Mouse (Mus musculus) hindbrain, embryonic 14.5 days (tissue): ENCODE measurements around the gene Trim26. TPM values are rescaled to one million over a fixed set of nuclear protein-coding genes. Genes with fewer than 3 reads are reported as not detected.

ENCODE experiments used
- ATAC-seq: fragments of 200-750 bp; cut with Nextera tagmentation; 2 replicates; pipeline ENCODE4 v1.8.0; 2017; ENCODE audit warnings: moderate number of reproducible peaks, mild to moderate bottlenecking, moderate TSS enrichment, moderate library complexity; ENCODE audit not compliant: low FRiP score
- DNase-seq: peaks from one replicate; pipeline ENCODE4 v3.0.0-alpha.2; 2015; ENCODE audit warnings: low spot score
- H3K27ac ChIP-seq: fragments of 300-500 bp; sonication (generic); 2 replicates; pipeline ENCODE4 v1.5.1; 2014; ENCODE audit warnings: mild to moderate bottlenecking, moderate library complexity
- H3K27me3 ChIP-seq: fragments of 300-500 bp; sonication (generic); 2 replicates; pipeline ENCODE4 v1.6.1; 2014; ENCODE audit warnings: mild to moderate bottlenecking, low read length, mixed read lengths; ENCODE audit not compliant: control insufficient read depth, insufficient read depth
- H3K36me3 ChIP-seq: fragments of 300-500 bp; sonication (generic); replicated peaks from 2 replicates; pipeline ENCODE4 v1.6.1; 2014; ENCODE audit not compliant: control insufficient read depth, insufficient read depth
- H3K4me1 ChIP-seq: fragments of 300-500 bp; sonication (generic); replicated peaks from 2 replicates; pipeline ENCODE4 v1.6.1; 2014; ENCODE audit warnings: antibody characterized with exemption, low read length, mixed read lengths; ENCODE audit not compliant: control insufficient read depth, insufficient read depth
- H3K4me2 ChIP-seq: fragments of 300-500 bp; sonication (generic); replicated peaks from 2 replicates; pipeline ENCODE4 v1.6.1; 2014; ENCODE audit warnings: mild to moderate bottlenecking, moderate library complexity
- H3K4me3 ChIP-seq: fragments of 300-500 bp; sonication (generic); replicated peaks from 2 replicates; pipeline ENCODE4 v1.5.1; 2014; ENCODE audit warnings: mild to moderate bottlenecking, low read length
- H3K9ac ChIP-seq: fragments of 300-500 bp; sonication (generic); 2 replicates; pipeline ENCODE4 v1.6.1; 2014
- H3K9me3 ChIP-seq: fragments of 300-500 bp; sonication (generic); 2 replicates; pipeline ENCODE4 v1.6.1; 2016; ENCODE audit warnings: low read length; ENCODE audit not compliant: control insufficient read depth
- WGBS: fragments of 180-500 bp; shearing (Covaris S2); extraction: QIAGEN DNeasy Blood & Tissue Kit; methylation state at CpG from one replicate; pipeline ENCODE4 v1.1.7; 2014; 5-methylcytosine and 5-hydroxymethylcytosine counted together
- polyA plus RNA-seq: library from polyadenylated mRNA; unstranded; fragments of >200 nt; fragmentation: Nextera tagmentation; extraction: Ambion mirVana; gene quantifications from 2 replicates; pipeline ENCODE4 v1.2.1, GENCODE M21; 2014

The Trim26 gene
- polyA plus RNA-seq, 1 experiment from 2014 or later: 39.8 TPM

DNA sequence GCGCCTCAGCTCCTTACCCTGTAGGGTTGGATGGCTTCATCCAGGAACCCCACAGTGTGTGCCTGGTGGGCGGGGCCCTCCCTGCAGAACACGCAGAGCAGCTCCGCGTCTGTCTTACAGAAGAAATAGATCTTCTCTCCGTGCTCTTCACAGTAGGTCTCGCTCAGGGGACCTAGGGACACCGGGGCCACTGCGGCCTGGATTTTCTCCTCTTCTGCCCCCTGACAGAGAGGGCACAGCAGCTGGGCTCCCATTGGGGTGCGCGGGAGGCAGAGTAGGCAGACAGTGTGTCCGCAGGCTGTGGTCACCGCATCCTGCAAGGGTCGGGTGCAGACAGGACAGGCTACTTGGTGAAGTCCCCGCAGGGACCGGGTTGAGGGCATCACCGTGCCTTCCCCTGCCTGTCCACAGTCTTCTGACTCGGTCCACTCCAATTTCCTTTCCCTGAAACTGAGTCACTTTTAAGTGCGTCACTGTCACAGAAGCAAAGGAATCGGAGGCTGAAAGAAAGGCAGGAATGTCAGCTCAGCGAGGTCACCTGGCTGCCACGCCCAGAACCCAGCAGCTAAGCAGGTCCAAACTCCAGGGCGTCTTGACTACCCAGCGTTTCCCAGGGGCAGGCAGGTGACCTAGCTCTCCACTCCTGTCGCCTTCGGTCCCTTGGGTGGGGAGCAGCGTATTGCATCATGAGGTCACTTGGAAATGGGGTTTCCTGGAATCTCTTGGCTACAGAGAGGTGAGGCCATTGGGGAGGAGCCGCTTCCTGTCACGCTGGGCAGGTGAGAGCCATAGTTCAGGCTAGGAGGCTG lies 30.0 kb downstream of the Trim26 start, which contains the start of gene Trim15:
TSS of gene Trim15 (minus strand) at position 492 of the 809 bp plus-strand sequence.
- 13% methylated on average over 29 of the region's 29 CpGs for WGBS
- Histone ChIP-seq H3K4me2 (peak within 1 kb of the TSS; percentile 46), H3K9ac (peak within 1 kb of the TSS; percentile 42), H3K4me1 (no peaks in the 10 kb centered on the region; the same call in 1 of the 2 replicates), H3K9me3 (no peaks in the 10 kb centered on the region), H3K36me3 (no peaks in the 10 kb centered on the region), H3K27ac (no peak within 1 kb of the TSS), H3K27me3 (peaks cover 24% of the 10 kb centered on the region), H3K4me3 (peak within 1 kb of the TSS; percentile 22)
- DNase-seq (no peak), ATAC-seq (peak; percentile 27; the same call in 1 of the 2 replicates)

DNA sequence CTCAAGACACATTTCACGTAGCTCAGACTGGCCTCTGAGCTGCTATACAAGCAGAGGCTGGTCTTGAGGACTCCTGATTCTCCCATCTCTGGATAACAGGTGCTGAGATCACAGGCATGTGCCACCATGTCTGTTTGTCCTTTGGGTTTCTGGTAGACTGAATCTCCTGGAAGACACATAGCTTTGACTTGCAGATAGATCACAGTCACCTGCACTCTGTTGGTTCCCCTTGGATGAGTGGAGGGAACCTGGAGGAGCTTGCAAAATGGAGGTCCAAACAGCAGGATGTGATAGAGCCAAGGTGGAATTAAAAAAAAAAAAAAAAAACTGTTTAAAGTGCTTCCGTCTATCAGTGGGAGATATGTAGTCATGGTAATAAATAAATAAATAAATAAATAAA lies 31.9 kb downstream of the Trim26 start:
- H3K4me2 ChIP-seq: no peak overlapping the region
- WGBS: 87% methylated on average over 2 of the region's 2 CpGs
- no peak overlapping the region for H3K27ac ChIP-seq
- DNase-seq (no peak), ATAC-seq (no peak)
- no peaks in the 10 kb centered on the region; the same call in 1 of the 2 replicates for H3K4me1 ChIP-seq
- H3K9me3 ChIP-seq: no peaks in the 10 kb centered on the region
- no peaks in the 10 kb centered on the region for H3K36me3 ChIP-seq
- peaks cover 24% of the 10 kb centered on the region for H3K27me3 ChIP-seq
- H3K9ac ChIP-seq: no peak overlapping the region
- H3K4me3 ChIP-seq: no peak overlapping the region

DNA sequence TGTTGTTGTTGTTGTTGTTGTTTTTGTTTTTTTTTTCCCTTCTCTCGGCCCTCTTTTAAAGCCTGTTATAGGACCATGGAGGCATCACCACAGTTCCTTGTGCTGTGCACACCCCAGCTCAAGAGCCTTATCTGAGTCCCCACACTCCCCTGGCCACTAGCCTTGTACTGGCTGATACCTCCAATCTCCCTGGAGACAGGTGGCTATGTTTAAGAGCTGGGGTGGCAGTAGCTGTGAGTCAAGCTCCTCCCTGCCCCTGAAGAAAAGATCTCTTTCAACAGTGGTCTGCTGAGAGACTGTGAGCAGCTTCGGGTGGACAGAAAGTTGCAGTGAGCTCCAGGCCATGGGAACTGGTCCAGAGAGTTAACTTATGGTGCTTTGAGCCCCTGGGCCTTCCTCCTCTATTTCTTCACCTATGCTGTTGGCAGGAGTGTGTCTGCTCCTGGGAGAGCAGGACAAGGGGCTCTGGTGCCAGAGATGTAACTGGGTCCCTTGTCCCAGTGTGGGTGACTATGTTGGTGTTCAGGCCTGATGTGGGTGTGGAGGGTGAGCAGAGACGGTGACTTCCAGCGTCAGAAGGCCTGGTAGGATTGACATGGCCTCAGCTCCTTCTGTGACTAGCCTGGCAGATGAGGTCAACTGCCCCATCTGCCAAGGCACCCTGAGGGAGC lies 32.5 kb downstream of the Trim26 start, which contains the start of gene Trim10:
TSS of gene Trim10 (plus strand) at position 291 of the 671 bp plus-strand sequence.
- Histone ChIP-seq H3K4me3 (no peak within 1 kb of the TSS), H3K36me3 (no peaks in the 10 kb centered on the region), H3K4me1 (no peaks in the 10 kb centered on the region; the same call in 1 of the 2 replicates), H3K27me3 (peaks cover 24% of the 10 kb centered on the region), H3K9ac (no peak within 1 kb of the TSS), H3K9me3 (no peaks in the 10 kb centered on the region), H3K4me2 (no peak within 1 kb of the TSS), H3K27ac (no peak within 1 kb of the TSS)
- ATAC-seq (no peak), DNase-seq (no peak)
- 88% methylated on average over 4 of the region's 4 CpGs for WGBS

DNA sequence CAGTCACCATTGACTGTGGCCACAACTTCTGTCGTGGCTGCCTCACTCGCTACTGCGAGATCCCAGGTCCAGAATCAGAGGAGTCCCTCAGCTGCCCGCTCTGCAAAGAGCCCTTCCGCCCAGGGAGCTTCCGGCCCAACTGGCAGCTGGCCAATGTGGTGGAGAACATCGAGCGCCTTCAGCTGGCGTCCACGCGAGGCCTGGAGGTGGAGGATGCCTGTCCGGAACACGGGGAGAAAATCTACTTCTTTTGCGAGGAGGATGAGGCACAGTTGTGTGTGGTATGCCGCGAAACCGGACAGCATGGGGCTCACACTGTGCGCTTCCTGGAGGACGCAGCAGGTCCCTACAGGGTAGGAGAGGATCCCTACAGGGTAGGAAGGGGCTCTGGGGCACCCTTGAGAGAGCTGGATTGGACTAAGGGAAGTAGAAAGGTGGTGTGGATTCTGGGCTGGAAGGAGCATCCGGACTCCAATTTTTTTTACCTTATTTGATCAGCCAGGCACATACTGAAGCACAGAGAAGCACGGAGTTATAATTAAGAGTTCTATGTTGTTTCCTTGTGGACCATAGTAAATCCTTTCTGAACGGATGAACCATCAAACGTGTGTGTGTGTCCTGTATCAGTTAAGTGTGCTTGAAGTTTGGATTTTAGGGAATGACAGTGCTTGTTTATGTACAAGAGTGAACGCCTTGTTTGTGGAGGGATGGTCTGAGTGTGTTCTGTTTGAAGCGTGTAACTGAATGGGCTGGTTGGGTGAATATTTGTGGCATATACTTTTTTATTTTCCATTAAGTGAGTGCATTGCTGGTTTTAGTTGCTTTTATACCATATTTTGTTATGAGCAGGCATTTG lies 33.2 kb downstream of the Trim26 start:
- H3K4me2 ChIP-seq: no peak overlapping the region
- no peak for DNase-seq
- no peak overlapping the region for H3K27ac ChIP-seq
- H3K36me3 ChIP-seq: no peaks in the 10 kb centered on the region
- peaks cover 21% of the 10 kb centered on the region for H3K27me3 ChIP-seq
- no peaks in the 10 kb centered on the region; the same call in 1 of the 2 replicates for H3K4me1 ChIP-seq
- no peak for ATAC-seq
- no peak overlapping the region for H3K4me3 ChIP-seq
- H3K9me3 ChIP-seq: no peaks in the 10 kb centered on the region
- H3K9ac ChIP-seq: no peak overlapping the region
- WGBS: 81% methylated on average over 25 of the region's 25 CpGs

DNA sequence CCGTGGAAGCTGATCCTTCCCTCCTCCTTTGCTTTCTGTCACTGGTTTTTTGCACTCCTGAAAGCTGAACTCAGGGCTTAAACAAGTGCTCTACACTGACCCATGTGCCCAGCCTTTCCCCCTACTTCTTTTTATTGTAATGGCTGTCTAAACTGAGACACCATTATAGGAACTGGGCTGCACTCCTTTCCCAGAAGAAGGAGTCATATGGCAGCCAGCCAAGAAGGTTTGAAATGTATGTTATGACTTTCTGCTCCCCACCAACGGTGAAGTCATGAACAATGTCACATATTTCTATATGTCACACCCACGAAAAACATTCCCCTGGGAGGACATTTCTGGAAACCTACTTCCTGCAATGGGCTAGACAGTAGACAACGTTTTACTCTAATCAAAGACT lies 37.7 kb downstream of the Trim26 start:
- Histone ChIP-seq H3K9ac (no peak overlapping the region), H3K4me2 (no peak overlapping the region), H3K4me1 (no peaks in the 10 kb centered on the region), H3K9me3 (no peaks in the 10 kb centered on the region), H3K27me3 (no peaks in the 10 kb centered on the region), H3K27ac (no peak overlapping the region), H3K4me3 (no peak overlapping the region), H3K36me3 (no peaks in the 10 kb centered on the region)
- ATAC-seq: no peak
- 71% methylated on average over 4 of the region's 4 CpGs for WGBS
- no peak for DNase-seq

DNA sequence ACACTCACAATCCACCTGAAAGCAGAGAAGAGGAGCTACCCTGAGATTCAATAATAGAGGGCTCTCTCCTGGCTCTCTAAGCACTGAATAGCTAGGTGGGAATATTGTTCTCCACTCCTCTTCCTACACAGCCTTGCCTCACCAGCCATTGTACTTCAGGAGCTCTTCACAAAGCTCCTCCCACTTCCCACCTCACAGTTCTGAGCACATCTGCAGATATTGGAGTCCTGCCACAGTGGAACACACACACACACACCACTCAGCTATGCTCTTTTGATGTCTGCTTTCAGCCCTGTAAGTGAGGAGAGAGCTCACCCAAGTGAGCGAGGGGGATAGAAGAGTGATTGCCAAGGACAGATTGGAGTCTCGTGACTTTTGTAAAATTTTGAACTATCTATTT lies 46.4 kb downstream of the Trim26 start:
- WGBS: 79% methylated on average over 2 of the region's 2 CpGs
- Histone ChIP-seq H3K4me1 (no peaks in the 10 kb centered on the region), H3K9ac (no peak overlapping the region), H3K27me3 (no peaks in the 10 kb centered on the region), H3K27ac (no peak overlapping the region), H3K4me3 (no peak overlapping the region), H3K4me2 (no peak overlapping the region), H3K9me3 (no peaks in the 10 kb centered on the region), H3K36me3 (no peaks in the 10 kb centered on the region)
- DNase-seq: no peak
- no peak for ATAC-seq

DNA sequence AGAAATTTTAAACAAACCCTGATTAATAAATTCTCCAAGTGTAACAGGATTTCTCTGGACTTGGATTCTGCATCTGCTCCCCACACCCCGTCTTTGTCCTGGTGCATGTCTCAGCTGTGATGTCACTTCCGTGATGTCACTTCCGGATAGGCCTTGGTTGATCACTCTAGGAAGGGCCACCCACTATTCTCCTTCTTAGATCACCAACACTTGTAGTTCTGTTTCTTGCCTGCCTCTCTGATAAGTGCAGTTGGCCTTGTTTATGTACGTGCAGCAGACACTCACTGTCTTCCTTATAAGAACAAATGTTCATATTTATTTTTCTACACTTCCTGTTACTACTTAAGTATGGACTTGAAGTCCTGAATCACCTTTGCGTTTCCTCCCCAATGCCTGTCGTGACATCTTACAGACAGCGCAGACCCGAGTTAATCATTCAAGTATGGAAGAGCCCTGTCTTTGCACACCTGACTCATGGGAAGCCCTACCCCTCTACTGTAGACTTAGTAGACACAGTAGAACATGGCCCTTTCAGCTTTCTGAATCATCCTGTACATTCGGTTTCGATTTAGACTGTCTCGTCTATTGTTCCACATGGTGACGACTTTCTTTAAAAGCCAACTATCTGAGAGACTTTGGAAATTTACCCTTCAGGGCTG lies 48.3 kb downstream of the Trim26 start:
- H3K9me3 ChIP-seq: no peaks in the 10 kb centered on the region
- DNase-seq: no peak
- H3K4me3 ChIP-seq: no peak overlapping the region
- WGBS: 94% methylated on average over 12 of the region's 12 CpGs
- no peak overlapping the region for H3K4me2 ChIP-seq
- no peak for ATAC-seq
- H3K27me3 ChIP-seq: no peaks in the 10 kb centered on the region
- no peaks in the 10 kb centered on the region for H3K36me3 ChIP-seq
- no peak overlapping the region for H3K9ac ChIP-seq
- no peak overlapping the region for H3K27ac ChIP-seq
- no peaks in the 10 kb centered on the region for H3K4me1 ChIP-seq

DNA sequence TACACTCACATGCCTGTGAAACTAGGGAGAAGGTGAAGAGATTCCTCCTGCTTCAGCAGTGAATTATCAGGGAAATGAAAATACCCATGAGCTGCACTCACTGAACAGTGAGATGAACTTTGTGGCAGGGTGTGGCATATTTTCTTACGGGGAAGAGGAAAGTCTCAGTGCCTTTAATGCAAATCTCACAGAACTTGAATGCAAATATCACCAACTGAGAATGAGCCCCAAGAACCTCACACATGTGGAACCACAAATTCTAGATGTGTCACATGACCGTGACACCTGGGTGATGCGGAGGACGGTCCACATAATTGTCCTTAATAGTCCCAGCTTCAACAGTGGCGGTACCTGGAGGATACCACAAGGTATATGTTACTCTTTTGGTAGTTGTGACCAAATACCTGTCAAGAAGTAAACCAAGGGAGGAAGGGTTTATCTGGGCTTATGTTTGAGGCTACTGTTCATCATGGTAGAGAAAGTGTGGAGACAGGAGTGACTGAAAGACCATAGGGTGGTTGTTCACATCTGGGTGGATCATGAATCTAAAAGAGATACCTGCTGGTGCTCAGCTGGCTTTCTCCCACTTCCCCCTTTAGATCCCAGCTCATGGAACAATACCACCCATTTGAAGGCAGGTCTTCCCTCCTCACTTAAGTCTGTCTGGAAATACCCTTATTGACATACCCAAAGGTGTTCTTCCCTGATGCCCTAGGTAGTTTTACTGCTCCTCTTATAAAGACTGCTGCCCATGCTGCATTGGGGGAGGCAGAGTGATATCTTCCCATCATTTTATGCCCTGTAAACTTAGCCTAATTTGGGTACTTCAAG lies 53.4 kb downstream of the Trim26 start, which contains the start of gene Trim40:
TSS of gene Trim40 (minus strand) at position 51 of the 831 bp plus-strand sequence.
- 88% methylated on average over 5 of the region's 5 CpGs for WGBS
- Histone ChIP-seq H3K4me1 (no peaks in the 10 kb centered on the region), H3K4me2 (no peak within 1 kb of the TSS), H3K27me3 (no peaks in the 10 kb centered on the region), H3K36me3 (no peaks in the 10 kb centered on the region), H3K9me3 (no peaks in the 10 kb centered on the region), H3K4me3 (no peak within 1 kb of the TSS), H3K27ac (no peak within 1 kb of the TSS), H3K9ac (no peak within 1 kb of the TSS)
- DNase-seq (no peak), ATAC-seq (no peak)
